Mouse (Mus musculus) neural tube, embryonic 10.5 days (tissue): Measurements from ENCODE around the gene Spag7.

Source experiments
- DNase-seq: peaks from one replicate; pipeline ENCODE4 v3.0.0-alpha.2; 2017; ENCODE audit warnings: low spot score; ENCODE audit errors: extremely low spot score

Spag7 gene

DNA sequence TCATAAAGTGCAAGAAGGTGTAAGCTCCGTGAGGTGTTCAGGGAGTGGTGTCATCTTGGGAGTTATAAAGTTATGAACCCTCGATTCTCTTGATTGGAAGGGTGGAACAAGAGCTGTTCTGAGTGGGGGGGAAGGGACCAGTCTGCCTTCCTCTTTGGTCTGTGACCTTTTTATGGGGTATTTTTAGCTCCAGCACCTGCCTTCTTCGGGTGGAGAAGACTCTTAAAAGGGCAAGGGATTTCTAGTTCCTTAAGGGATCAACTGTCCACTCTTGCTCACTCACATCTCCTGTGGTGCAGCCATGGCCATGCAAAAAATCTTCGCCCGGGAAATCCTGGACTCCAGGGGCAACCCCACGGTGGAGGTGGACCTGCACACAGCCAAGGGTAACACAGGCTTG, 11.6 kb downstream of the Spag7 start:
- no peak for DNase-seq

DNA sequence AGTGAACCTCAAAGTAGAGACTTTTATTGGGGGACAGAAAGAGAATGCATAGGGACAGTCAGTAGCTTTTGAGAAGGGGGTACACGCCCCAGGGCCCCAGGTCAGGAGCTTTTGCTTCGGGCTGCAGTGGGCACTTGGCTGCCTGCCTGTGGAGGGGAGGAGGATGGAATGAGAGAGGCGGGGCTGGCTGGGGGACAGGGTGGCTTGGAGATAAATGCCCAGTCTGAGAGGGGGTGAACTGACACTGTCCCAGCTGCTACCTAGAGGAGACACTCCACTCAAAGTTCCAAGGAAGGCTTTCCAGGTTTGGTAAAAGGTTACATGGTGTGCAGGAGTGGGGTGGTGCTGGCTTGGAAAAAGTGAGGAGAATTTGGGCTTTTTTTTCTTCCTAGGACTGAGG, 12.3 kb downstream of the Spag7 start, which contains the start of gene Eno3:
Gene Eno3, plus strand, starts transcription at position 239 of the 400 bp plus-strand sequence.
- no peak for DNase-seq

DNA sequence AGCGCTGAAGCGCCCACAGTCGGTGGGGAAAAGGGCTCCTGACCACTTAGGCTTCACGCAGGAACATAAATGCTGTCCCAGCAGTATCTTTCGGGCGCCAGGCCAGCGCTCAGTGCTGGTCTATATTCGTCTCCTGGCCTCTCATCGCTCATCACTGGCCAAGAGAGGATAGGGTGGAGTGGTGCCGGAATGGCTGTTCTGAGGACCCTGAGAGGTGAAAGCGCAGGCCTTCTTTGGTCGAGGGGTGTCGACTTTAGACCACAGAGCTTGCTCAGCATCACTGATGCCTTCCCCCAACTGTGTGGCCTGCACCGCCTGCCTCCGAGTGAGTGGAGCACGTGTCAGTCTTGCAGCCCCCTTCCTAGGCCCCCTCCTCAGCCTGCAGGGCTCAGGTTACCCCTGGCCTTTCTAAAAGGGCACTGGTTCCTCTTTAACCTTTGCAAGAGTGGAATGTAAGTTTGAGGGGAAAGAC, 12.7 kb downstream of the Spag7 start:
- DNase-seq = peak; percentile 74

DNA sequence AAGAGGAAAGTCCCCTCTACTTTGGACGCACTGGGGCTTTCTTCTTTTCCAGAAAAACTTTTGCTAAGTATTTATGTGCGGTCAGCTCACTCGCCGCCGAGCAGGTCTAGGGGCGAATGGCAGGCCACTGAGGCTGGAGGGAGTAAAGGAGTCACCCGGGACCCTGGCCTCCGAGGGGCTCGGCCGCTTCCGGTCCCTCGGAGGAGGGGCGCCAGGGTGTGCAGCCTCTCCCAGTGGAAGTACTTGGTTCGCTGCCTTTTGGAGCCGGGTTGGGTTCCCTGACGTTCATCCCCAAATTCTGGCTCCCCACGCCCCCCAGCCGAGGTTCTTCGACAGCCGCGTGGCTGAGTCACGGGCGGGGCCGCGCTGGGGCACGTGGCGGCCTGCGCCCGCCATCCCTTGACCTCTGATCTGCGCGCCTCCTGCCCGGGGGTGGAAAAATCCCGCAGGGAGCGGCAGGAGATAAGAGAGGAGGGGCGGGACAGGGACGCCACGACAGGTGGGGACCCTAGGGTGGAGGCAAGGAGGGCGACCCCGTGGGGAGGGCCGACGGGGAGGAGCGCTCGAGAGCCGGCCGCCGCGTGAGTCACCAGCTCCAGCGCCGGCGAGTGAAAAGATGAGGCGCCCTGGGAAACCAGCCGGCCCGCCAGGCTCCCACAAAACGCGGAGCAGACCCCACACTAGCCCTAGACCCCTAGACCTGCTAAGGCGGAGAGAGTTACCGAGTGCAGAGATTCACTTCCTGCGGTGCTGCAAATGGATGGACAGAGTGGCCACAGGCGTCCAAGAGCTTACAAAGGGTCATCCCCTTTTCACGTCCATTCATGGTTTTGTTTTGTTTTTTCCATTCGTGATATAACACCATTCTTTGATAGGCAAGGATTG, 13.4 kb downstream of the Spag7 start:
- DNase-seq = peak; percentile 80

DNA sequence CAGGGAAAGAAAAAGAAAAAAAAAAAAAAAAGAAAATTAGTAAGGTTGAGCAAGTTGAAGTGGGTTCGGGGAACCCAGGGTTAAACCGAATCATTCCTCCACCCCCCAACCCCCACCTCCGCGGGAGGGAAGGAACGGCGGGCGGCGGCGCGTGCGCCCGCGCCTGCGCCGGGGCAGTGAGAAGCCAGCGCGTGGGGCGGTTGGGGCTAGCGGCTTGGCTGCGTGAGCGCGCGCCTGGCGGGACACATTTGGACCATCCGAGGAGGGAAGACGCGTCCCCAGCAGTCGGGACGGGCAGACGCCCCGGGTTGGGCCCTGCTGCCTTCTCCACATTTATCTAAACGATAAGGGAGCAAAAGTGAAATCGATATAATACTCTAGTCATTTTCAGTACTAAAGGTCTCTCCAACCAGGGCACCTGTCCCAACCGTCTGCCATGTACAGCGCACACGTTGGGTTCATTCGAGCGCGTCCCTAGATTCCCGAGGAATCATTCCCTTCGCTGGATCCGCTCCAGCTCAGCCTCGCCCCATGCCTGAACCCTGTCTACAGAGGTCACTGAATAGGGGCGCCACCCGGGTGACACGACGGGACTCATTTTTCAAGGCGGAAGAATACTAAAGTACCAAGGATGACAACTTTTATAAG, 14.2 kb downstream of the Spag7 start:
- peak; percentile 84 for DNase-seq

DNA sequence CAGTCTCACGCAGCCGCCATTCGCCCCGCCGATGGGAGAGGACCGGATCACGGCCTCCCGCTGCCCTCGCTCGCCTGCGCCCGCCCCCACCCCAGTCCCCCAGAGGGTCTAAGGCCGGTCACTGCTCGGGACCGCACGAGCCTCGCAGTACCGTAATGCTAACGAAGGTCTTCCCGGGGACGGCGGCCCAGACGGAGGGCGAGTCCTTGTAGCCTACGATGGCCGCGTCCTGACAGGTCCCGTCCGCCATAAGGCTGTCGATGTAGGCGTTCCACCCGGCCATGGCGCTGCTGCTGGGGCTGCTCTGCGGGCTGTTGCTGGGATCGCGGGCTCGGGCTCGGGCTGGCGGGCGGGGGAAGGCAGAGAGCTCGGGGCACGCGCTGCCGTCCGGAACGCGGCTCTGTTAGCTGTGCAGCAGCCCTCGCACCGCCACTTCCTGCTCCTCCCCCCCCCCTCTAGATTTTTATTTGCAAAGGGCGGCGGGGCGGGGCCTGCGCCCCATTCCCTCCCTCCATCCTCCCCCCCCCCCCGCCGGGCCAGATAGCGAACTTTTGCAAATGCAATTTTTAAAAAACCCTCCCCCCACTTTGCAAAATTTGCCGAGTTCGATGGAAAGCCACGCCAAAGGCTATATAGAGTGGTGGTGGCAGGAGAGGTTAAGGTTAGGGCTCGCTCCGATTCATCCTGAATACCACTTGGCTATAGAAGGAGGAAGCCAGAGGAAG, 14.9 kb downstream of the Spag7 start, which contains the start of gene Pfn1:
Gene Pfn1, minus strand, starts transcription at position 447 of the 725 bp plus-strand sequence.
- peak; percentile 80 for DNase-seq

DNA sequence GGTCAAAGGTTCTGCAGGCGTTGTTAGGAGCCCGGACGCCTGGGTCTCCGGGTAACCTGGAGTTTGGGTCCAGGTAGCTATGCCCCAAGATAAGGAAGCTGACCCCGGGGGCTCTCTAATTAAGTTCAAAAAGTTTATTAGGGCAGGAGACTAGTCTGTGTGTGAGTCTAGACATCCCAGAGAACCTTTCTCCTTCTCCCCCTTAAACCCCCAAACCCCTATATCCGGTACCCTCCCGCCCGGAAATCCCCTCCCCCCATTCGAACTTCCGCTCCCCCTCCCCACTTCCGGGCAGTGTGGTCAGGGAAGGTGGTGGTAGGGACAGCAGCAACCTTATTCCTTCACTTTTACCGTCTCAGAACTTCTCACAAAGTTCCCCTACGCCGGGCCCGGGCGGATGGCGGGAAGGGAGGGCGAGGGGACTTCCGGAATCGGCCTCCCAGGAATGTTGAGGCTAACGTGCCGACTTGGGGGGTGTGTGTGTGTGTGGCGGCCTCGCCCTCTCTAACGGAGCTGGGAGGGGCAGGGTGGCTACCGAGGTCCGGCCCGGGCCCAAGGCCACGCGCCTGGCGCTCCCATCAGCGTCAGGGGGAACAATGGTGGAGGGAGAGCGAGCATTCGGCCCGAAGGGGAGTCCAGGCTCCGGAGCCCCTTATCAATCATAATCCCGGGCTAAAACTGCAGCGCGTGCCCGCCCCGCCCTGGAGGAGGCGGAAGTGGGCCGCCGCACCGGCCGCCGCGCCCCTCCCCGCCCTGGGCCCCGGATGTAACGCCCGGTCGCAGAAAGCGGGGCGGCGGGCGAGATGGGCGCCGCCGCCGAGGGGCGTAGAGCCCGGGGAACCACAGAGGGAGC, 15.6 kb downstream of the Spag7 start:
- peak; percentile 84 for DNase-seq

DNA sequence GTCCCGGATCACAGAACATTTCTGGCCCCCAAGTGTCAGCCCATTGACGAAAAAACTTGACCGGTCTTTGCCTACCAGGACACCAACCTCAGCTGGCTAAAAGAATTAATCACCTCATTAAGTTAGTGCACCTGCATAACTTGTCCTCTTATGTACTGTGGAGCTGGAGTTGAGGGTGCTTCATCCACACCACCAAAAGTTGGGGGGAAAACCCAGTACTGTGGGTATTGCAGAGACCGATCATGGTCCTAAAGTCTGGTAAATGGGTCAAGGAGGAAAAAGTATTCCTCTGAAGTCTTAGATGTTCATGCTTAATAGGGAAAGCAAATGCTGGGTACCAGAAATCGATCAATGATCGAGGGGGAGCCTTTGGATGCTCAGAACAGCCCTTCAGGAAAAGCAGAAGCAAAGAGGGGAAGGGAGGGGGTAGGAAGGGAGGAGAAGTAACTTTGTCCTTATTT, 16.3 kb downstream of the Spag7 start:
- DNase-seq = no peak

DNA sequence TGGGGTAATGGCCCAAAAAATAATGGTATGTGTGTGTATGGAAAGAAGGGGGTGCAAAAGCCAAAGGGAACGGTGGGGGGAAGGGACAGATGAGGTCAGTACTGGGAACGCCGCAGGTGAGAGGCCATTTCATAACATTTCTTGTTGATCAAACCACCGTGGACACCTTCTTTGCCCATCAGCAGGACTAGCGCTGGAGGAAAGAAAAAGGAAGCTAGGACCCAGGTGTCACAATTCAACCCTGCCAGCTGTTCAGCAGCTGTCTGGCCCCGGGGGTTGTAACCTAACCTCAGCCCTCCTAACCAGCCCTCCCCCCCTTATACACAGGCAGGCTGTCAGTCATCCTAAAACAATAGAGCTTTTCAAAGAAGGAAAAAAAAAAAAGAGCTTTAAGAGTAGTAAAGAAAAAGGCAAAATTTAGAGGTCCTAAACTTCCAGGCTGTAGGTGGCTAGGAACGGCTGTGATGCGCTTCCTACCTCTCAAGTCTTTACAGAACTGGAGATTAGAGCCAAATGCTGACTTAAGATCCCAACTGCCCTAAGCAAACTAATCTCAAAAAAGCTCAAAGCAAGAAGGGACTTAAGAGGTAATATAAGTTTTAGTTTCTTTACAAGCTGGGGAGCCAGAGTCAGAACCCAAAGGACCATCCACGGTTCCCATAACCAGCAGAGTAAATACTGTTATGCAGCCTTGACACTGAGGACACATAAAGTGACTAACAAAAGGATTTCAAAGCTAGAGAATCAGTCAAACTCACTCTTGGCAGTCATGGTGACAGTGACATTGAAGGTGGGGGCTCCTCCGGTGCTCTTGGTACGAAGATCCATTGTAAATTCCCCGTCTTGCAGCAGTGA, 17.0 kb downstream of the Spag7 start:
- no peak for DNase-seq

DNA sequence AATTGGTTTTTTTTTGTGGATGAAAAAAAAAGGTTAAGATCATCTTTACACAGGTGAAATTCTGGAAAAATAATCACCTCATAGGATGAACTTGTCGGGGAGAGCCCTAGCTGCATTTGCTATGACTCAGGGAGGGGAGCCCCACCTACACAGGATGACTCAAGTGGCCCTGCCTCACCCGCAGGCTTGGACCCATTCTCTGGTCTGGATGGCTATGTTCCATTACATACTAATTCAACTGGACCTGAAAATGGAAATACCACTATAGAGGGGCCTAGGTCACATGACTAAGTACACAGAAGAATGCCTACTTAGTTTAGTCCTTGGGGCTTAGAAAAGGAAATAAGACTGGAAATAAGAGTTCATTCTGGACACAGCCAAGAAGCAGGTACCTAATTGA, 17.8 kb downstream of the Spag7 start:
- DNase-seq = no peak

DNA sequence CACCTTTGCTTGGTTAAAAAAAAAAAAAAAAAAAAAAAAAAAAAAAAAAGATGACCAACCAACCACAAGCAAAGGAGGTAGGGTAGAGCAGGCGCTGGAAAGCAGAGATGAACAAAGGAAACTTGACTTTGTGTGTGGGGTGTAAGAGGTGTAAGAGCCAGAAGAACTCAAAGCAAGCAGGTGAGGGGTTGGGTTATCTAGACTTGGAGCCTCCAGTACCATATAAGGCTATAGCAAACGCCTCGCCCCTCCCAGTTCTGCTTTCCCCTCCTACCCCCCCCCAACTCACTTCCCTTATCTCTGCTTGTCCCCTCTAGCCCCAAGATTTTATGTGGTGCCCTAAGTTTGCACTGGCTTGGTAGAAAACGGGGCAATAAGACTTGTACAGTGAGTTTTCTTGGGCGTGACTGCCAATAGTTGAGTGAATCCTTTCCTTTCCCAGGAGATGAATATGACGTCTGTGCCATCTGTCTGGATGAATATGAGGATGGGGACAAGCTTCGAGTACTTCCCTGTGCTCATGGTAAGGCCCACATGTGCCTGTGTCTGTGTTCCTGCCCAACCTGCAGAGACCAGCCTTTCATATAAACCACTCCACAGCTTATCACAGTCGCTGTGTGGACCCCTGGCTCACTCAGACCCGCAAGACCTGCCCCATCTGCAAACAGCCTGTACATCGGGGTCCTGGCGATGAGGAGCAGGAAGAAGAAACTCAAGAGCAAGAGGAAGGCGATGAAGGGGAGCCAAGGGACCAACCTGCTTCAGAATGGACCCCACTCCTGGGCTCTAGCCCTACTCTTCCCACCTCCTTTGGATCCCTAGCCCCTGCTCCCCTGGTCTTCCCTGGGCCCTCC, 18.7 kb downstream of the Spag7 start:
- DNase-seq = no peak

DNA sequence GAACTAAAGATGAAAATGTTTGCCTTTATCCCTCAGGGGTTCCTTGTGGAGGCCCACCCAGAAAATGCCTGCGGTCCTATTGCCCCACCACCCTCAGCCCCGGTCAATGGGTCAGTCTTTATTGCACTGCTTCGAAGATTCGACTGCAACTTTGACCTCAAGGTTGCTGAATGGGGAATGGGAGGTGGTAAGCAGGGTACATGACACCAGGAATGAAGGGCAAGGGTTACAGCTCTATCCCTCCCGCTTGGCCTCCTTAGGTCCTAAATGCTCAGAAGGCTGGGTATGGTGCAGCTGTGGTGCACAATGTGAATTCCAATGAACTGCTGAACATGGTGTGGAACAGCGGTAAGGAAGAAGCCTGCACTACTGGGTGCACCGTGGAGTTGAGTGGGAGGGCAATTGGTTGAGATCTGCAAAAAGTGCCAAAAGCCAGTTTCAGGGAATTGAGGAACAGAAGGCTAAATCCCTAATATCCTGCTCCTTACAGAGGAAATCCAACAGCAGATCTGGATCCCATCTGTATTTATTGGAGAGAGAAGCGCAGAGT, 20.0 kb downstream of the Spag7 start:
- no peak for DNase-seq

DNA sequence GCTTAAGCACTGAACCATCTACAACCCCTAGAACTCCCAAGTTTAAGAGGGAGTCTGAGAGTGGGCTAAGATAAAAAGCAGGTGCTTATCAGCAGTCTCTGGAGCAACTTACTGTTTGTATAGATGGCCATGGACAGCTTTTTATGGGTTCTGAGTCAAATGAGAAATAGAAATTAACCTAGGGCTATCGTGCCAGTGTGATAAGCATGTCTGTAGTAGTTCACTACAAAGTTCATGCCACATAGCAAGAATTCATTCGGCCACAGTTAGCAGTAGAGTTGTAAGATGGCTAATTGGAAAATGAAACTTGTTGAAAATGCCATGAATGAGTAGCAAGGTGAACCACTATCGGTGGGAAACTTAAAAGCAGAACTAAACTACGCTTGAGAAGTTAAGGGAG, 20.7 kb downstream of the Spag7 start:
- no peak for DNase-seq

DNA sequence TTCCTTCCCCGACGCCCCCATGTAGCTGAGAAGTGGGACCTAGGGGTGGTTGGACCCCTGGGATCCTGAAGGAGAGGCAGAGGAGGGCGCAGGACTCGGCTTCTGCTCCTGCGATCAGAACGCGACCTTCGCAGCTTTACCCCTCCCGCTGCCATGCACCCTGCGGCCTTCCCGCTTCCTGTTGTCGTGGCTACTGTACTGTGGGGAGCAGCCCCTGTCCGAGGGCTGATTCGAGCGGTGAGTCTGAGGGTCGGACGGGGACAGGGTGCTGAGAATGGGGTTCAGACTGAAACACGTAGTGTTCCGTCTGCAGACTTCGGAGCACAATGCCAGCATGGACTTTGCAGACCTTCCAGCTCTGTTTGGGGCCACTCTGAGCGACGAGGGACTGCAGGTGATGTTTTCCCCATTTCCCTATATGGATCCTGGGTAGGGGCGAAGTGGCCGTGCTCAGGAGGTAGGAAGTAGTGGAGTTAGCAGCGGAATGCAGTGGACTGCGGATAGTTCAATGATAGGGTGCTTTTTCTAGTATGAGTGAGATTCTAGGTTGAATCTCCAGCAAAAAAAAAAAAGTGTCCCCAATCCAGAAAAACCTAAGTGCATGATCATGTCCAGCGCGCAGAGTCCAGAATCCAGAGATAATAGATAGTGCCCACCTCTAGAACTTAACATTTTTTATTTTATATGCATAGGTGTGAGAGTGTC, 21.3 kb downstream of the Spag7 start:
- no peak for DNase-seq

DNA sequence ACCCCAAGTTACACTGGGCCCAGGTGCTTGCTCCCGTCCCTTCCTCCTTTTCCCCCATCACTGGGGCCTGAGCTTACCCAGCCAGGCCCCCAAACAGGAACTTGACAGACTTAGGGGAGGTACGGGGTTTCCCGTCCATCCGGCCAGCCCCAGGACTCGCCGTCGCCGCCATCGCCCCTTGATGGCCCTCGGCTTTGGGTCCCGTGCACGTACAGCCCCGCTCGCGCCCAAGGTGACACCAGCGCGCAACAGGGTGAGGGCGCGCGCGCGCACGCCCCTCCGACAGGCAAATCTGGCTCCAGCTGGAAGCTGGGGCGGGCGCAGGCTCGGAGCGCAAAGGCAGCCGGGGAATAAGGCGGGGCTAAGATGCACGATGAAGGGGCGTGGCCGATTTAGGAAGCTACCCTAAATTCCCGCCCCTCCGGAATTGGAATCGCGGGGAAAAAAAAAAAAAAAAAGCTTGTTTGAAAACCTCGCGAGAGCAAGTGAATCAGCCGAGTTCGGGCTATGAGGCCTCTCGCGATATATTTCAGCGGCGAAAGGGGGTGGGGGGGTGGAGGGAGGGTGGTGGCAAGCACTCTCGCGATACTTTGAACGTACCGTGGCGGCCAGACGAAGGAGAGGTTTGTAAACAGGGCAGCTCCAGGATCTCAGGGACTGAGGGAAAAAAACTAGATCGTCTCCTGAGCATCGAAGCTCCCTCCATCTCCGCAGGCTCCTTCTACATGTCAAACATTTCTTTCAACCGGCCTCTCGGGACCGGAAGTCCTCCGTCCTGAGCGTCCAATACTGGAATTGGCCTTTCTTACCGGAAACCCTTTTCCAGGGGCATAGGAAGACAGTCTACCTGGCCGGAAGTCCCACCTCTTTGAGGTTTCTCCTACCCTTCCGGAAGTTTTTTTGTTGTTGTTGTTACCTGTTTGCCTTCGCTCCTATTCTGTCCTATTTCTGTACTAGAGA, 22.2 kb downstream of the Spag7 start, which contains the start of the genes Rnf167 and Slc25a11:
Gene Rnf167, plus strand, starts transcription at position 545 of the 960 bp plus-strand sequence.
Gene Slc25a11, minus strand, starts transcription at position 789 of the 960 bp plus-strand sequence.
- peak; percentile 95 for DNase-seq

DNA sequence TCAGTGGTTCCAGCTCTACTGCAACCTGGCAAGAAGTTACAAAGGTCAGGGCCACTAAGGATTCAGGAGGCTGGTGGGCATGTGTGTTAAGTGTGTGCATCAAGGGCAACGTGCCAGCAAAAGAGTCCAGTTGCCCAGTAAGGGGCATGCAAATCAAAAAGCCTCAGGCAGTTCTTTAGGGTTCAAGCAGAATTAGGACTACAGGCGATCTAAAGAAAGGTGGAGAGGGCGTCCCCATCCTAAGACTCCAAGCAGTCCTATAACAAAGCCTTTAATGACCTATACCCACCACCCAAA, 23.0 kb downstream of the Spag7 start:
- no peak for DNase-seq
